Mouse (Mus musculus): ENCODE results near the gene Cyp4f18. TPM values are rescaled to one million over a fixed set of nuclear protein-coding genes. Genes with fewer than 3 reads are reported as not detected.
"Not testable (repeated sequence)": the region's sequence is repeated elsewhere in the genome, so short reads cannot be mapped to it uniquely, and the experiment has no call there.

Gene Cyp4f18
- 0.09 and 0.24 TPM in 2 replicates for polyA plus RNA-seq (2012; rRNA removed)

DNA sequence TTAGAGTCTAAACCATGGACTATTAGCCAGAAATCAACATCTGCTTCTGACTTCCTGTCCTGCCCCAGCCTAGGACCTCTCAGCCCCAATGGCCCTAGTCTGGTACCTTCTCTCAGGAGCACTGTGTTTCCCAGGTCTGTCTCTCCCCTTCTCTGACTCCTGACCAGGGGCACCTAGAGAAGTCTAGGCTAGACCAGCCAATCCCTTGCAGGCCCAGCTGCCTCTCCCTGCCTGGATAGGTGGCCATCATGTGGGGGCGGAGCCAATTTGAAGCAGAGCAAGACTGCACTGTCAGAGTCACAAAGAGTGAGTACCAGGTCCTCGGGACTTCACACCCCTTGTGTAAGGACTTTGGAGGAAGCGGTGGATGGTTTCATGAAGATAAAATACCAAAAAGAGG lies at the start of gene Cyp4f18:
Gene Cyp4f18, minus strand, starts transcription at position 154 of the 400 bp plus-strand sequence.
- H3K4me3 ChIP-seq (ENCODE audit: control insufficient read depth, low read depth, low read length), result no peak within 1 kb of the TSS
- TF ChIP-seq CTCF (IDR thresholded peaks at IDR 0.05; ENCODE audit: control insufficient read depth, insufficient read depth, insufficient replicate concordance, low read depth, low read length) (no peak), POLR2A (IDR thresholded peaks at IDR 0.05; ENCODE audit: control insufficient read depth, low read depth, low read length) (no peak)
- no peaks in the 10 kb centered on the region for H3K4me1 ChIP-seq (ENCODE audit: control insufficient read depth, insufficient read depth, low read length)
- H3K27me3 ChIP-seq (ENCODE audit: control insufficient read depth, insufficient read depth, low read length), result no peaks in the 10 kb centered on the region
- H3K36me3 ChIP-seq (ENCODE audit: control insufficient read depth, insufficient read depth, low read length), result no peaks in the 10 kb centered on the region
- H3K27ac ChIP-seq (ENCODE audit: control insufficient read depth, insufficient read depth, low read depth, low read length), result no peak within 1 kb of the TSS

DNA sequence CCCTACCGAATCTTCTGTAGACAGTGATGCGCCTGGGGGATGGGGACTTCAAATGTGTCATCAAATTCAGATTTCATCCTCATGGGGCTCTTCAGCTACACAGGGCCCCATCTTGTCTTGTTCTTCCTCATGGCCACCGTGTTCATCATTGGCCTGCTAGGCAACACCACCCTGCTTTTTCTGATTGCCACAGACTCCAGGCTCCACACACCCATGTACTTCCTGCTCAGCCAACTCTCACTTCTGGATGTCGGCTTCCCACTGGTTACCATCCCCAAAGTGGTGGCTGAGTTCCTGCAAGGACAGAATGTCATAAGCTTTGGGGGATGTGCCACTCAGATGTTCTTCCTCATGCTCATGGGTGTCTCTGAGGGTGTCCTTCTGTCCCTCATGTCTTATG lies 48.2 kb upstream of the Cyp4f18 start:
- H3K4me1 ChIP-seq (ENCODE audit: control insufficient read depth, insufficient read depth, low read length); H3K36me3 ChIP-seq (ENCODE audit: control insufficient read depth, insufficient read depth, low read length); H3K27me3 ChIP-seq (ENCODE audit: control insufficient read depth, insufficient read depth, low read length); H3K4me3 ChIP-seq (ENCODE audit: control insufficient read depth, low read depth, low read length); H3K27ac ChIP-seq (ENCODE audit: control insufficient read depth, insufficient read depth, low read depth, low read length): not testable (repeated sequence)

- not testable (repeated sequence) for H3K27me3 ChIP-seq (ENCODE audit: control insufficient read depth, insufficient read depth, low read length); H3K36me3 ChIP-seq (ENCODE audit: control insufficient read depth, insufficient read depth, low read length); H3K27ac ChIP-seq (ENCODE audit: control insufficient read depth, insufficient read depth, low read depth, low read length); H3K4me3 ChIP-seq (ENCODE audit: control insufficient read depth, low read depth, low read length); H3K4me1 ChIP-seq (ENCODE audit: control insufficient read depth, insufficient read depth, low read length)
Measured at GRCm38 (mm10) chr8:72054633-72055032, 45.2 kb upstream of the Cyp4f18 start.

DNA sequence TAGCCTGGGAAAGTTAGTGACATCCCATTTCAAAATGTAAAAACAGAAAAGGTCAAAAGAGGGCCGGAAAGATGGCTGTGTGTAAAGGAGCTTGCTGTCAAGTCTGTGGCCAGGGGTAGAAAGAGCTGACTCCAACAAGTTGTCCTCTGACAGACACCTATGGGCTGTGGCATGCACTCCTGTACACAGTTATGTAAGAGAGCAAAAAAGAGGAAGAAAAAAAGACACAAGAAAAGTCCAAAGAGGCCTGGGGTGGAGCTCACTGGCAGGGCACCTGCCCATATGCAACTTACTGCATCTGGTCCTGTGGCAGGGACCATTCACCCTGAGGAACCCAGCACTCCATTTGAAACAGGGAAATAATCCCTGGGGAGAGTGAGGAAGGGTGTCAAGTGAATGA lies 33.1 kb upstream of the Cyp4f18 start:
- Histone ChIP-seq H3K27ac (ENCODE audit: control insufficient read depth, insufficient read depth, low read depth, low read length) (no peak overlapping the region), H3K36me3 (ENCODE audit: control insufficient read depth, insufficient read depth, low read length) (no peaks in the 10 kb centered on the region), H3K4me1 (ENCODE audit: control insufficient read depth, insufficient read depth, low read length) (no peaks in the 10 kb centered on the region), H3K4me3 (ENCODE audit: control insufficient read depth, low read depth, low read length) (no peak overlapping the region), H3K27me3 (ENCODE audit: control insufficient read depth, insufficient read depth, low read length) (no peaks in the 10 kb centered on the region)
- no peak for TF ChIP-seq CTCF (IDR thresholded peaks at IDR 0.05; ENCODE audit: control insufficient read depth, insufficient read depth, insufficient replicate concordance, low read depth, low read length)
- no peak for TF ChIP-seq POLR2A (IDR thresholded peaks at IDR 0.05; ENCODE audit: control insufficient read depth, low read depth, low read length)

DNA sequence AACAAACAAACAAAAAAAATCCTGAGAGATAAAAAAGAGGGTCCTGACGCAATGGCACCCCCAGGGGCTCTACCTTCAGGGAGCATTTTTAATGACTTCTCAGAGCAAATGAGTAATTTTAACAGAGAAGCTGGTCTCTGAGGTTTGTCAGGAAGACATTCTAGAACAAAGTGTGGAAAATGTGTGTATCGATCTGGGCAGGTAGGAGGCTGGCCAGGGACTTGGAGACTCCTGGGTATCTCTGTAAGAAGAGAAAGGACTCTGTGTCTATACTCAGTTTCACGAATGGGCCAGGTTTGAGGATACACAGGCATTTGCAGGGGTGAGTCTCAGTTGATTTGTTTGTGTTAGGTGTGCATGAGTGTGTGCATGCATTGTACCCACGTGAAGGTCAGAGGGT lies 31.5 kb upstream of the Cyp4f18 start, which contains the start of gene Olfr372:
Gene Olfr372, plus strand, starts transcription at position 301 of the 400 bp plus-strand sequence.
- H3K36me3 ChIP-seq (ENCODE audit: control insufficient read depth, insufficient read depth, low read length); H3K4me3 ChIP-seq (ENCODE audit: control insufficient read depth, low read depth, low read length); H3K27ac ChIP-seq (ENCODE audit: control insufficient read depth, insufficient read depth, low read depth, low read length); H3K27me3 ChIP-seq (ENCODE audit: control insufficient read depth, insufficient read depth, low read length); H3K4me1 ChIP-seq (ENCODE audit: control insufficient read depth, insufficient read depth, low read length): not testable (repeated sequence)

DNA sequence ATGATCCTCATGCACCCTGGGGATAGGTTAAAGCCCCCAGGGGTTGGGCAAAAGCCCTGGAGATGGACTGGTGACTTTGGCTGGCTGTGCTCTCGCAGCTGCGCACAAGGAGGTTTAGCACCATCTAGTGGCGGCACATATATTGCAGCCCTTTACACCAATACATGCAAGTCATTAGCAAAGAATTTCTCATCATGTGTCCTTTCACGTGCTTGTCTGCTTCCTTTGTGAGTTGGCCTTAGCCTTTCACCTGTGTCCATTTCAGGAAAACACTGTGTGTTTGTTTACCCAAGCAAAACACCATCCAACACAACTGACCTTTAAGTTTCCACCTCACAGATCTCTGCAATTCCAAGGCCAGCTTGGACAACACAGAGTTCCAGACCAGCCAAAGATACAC lies 23.5 kb upstream of the Cyp4f18 start:
- H3K27me3 ChIP-seq (ENCODE audit: control insufficient read depth, insufficient read depth, low read length); H3K4me1 ChIP-seq (ENCODE audit: control insufficient read depth, insufficient read depth, low read length); H3K27ac ChIP-seq (ENCODE audit: control insufficient read depth, insufficient read depth, low read depth, low read length); H3K4me3 ChIP-seq (ENCODE audit: control insufficient read depth, low read depth, low read length); H3K36me3 ChIP-seq (ENCODE audit: control insufficient read depth, insufficient read depth, low read length): not testable (repeated sequence)

GRCm38 (mm10) chr8:72024886-72025285 lies 15.5 kb upstream of the Cyp4f18 start:
- not testable (repeated sequence) for H3K4me3 ChIP-seq (ENCODE audit: control insufficient read depth, low read depth, low read length); H3K4me1 ChIP-seq (ENCODE audit: control insufficient read depth, insufficient read depth, low read length); H3K27me3 ChIP-seq (ENCODE audit: control insufficient read depth, insufficient read depth, low read length); H3K36me3 ChIP-seq (ENCODE audit: control insufficient read depth, insufficient read depth, low read length); H3K27ac ChIP-seq (ENCODE audit: control insufficient read depth, insufficient read depth, low read depth, low read length)

GRCm38 (mm10) chr8:72019816-72020215 lies 10.4 kb upstream of the Cyp4f18 start:
- Histone ChIP-seq H3K27me3 (ENCODE audit: control insufficient read depth, insufficient read depth, low read length) (no peaks in the 10 kb centered on the region), H3K36me3 (ENCODE audit: control insufficient read depth, insufficient read depth, low read length) (no peaks in the 10 kb centered on the region), H3K4me1 (ENCODE audit: control insufficient read depth, insufficient read depth, low read length) (no peaks in the 10 kb centered on the region), H3K4me3 (ENCODE audit: control insufficient read depth, low read depth, low read length) (peak overlapping the region; percentile 49), H3K27ac (ENCODE audit: control insufficient read depth, insufficient read depth, low read depth, low read length) (no peak overlapping the region)
- TF ChIP-seq POLR2A (IDR thresholded peaks at IDR 0.05; ENCODE audit: control insufficient read depth, low read depth, low read length), result no peak
- no peak for TF ChIP-seq CTCF (IDR thresholded peaks at IDR 0.05; ENCODE audit: control insufficient read depth, insufficient read depth, insufficient replicate concordance, low read depth, low read length)

- not testable (repeated sequence) for H3K36me3 ChIP-seq (ENCODE audit: control insufficient read depth, insufficient read depth, low read length); H3K27me3 ChIP-seq (ENCODE audit: control insufficient read depth, insufficient read depth, low read length); H3K4me3 ChIP-seq (ENCODE audit: control insufficient read depth, low read depth, low read length); H3K27ac ChIP-seq (ENCODE audit: control insufficient read depth, insufficient read depth, low read depth, low read length); H3K4me1 ChIP-seq (ENCODE audit: control insufficient read depth, insufficient read depth, low read length)
Measured at GRCm38 (mm10) chr8:72019022-72019421, 9.6 kb upstream of the Cyp4f18 start.
